Mouse (Mus musculus) cerebellum, postnatal 25 days (tissue): ENCODE data around the gene Hacd1.

Experiments
- DNase-seq, 2 experiments: peaks; one replicate each; pipeline ENCODE4 v3.0.0; 2021; ENCODE audit warnings: mixed read lengths in 2 of 2

The Hacd1 gene

DNA sequence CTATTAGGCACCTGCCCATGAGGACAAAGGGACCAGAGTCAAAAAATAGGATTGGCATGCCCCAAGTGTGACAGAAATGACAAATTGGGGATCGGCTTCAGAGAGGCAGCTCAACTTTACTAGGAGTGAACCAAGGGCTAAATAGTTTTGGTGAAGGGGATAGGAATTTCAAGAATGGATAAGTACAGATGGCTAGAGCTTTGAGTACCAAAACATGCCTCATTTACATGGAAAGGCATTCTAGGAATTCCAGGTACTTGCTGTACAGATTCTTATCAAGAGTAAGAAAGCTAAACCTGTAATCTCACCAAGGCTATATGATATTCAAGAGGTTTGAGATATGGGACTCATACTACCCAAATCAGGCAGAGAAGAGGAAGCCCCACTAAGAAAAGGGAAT is 95.8 kb downstream of the Hacd1 start:
- no peak for DNase-seq

DNA sequence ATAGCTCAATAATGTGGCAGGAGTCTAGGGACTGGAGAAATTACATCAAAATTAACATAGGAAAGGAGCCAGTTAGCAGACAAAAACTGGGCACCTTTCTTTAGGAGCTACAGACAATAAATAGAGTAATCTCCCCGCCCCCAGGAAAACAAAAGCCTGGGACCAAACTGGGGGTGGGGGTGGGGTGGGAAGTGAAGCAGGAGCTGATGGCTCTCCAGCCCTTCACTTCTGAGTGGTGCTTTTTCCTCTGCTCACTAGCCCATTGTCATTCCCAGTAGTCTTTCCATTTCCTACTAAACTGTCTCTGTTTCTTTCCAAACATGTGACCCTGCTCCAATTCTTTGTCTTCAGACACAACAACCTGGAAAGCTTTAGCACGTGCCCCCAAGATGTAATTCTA is 99.5 kb downstream of the Hacd1 start:
- no peak for DNase-seq

DNA sequence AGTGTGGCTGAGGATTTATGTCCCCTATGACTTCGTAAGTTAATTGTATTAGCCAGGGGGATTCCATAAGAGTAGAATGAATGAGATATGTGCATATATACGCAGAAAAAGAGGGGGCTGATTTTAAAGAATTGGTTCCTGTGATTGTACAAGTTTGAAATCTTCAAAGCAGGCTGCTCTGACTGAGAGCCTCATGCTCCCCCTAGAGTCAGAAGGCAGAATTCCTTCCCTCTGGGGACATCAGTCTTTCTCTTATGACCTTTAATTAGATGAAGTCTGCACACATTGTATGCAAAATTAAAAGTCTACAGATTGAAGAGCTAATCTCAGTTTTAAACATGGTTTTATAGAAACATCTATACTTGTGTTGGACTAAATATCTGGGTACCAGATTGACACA is 117.8 kb downstream of the Hacd1 start:
- peak in 1 of 2 experiments; percentile 5 for DNase-seq

DNA sequence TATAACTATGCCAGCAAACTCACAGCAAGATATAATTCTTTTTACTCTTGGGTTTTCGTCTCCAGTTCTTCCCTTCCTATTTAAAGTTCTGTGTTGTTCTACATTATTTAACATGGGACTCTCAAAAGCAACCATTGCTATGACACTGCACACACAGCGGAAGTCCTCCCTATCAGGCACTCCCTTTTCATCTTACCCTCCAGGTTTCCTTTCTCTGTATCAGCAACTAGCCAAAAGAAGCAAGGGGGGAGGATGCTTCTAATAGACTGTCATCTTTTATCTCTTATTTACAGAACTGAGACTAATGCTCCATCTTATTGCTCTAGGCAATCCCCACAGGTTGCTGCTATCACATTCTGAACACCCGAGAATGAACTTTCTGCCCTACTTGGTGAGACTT is 120.6 kb downstream of the Hacd1 start:
- no peak for DNase-seq

DNA sequence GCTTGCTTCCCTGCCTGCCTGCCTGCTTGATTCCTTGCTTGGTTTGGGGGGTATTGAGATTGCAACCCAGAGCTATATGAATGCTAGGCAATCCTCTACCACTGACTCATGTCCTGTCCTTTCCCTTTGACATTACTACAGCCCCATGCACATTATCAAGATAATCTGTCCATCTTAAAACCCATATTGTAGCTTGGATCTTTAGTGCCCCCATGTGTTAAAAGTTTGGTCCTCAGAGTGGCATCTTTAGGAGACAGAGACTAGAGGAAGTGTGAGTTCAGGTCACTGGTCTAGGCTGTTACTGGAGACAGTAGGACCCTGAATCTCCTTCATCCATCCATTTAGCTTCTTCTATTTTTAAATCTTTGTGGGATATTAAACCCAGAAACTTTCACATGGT is 123.7 kb downstream of the Hacd1 start:
- no peak for DNase-seq

DNA sequence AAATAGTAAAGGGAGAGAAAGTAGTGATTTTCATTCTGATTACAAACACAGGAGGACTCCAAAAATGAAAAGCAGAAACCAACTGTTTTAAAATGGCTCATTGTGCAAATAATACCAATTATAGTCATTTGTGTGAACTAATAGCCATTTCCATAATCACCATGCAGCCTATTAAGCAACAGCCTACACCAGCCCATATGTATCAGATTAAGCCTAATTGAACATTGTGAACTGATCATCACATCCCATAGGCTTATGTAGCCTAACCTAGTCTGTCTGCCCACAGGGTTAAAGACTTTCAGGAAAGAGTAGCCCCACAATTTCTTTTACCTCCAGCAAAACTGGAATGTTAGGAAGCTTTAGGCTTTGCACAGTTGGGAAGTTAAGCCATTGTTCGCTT is 125.2 kb downstream of the Hacd1 start:
- DNase-seq, result no peak

DNA sequence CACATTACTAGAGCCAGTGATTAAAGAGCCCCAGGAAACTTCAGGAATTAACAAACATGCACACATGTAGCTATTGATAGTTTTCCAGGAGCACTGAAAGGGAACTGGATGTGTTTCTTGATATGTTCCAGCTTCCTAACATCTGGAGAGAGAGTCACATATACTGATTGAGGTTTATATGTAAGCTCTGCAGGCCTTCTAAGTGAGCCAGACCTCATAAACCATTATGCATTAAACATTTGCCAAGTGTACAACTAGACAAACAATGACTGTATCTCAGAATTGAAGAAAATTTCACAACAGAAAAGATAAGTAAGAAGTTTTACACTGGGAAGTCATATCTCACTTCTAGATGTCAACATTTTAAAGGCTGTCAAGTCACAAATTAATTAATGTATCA is 167.4 kb downstream of the Hacd1 start:
- no peak for DNase-seq

DNA sequence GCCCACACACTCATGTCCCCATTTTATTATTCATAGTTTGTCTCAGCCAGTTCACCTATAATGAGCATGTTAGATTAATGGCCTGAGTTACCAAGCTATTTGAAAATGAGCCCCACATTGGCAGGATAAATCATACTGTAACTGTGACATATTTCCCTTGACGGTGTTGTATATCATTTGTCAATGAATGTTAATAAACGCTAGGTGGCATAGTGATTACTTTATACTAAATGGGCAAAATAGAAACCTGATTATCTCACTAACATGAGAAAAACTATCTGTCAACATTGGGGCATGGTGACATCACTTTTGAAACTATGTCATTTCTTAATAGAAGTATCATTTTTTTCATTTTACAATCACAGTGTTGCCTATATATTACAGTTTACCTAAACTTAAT is 198.5 kb downstream of the Hacd1 start:
- no peak for DNase-seq

DNA sequence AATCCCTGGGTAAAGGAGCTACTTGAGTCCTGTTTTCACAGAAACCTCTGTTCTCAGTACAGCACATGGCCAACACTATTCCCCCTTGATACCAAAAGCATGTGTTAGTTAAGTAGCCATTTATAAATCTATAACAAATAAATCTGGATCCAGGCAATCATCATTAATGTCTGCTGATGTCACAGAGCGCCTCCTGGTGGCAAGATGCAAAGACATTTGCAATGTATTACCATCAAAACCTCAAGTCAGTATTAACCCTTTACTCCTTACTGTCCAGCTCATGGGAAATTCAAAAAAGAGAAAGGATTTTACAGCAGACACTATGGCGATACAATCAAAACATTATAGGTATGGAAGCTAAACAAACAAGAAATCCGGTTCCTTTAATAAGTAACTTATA is 200.4 kb downstream of the Hacd1 start:
- no peak for DNase-seq

DNA sequence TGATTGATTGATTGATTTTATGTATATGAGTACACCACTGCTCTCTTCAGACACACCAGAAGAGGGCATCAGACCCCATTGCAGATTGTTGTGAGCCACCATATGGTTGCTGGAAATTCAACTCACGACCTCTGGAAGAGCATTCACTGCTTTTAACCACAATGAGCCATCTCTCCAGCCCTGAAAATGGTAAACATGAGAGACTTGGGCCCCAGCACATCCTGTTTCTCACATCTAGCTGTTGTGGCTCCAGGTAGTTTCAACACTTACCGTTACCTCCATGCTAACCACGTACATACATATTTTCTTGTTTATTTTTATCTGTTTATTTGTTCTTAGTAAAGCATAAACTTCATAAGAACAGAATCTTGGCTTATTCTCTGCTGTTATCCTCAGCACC is 219.6 kb downstream of the Hacd1 start:
- no peak for DNase-seq

DNA sequence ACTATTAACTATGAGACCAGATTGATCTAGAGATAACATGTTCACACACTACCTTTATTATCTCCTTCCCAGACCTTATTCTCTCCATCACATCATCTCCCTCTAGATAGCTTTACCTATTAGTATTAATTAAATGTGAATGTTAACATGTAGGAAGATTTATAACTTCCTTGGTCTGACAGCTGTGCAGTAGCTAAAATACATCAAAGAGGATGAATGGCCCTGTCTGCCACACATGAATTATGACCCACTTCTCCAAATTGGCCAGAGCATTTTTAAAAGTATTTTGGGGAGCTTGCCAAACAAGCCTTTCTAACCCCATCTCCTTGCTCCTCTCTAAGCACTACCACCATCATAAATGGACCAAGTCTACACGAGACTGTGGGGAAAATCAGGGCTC is 220.9 kb downstream of the Hacd1 start:
- DNase-seq, result no peak

DNA sequence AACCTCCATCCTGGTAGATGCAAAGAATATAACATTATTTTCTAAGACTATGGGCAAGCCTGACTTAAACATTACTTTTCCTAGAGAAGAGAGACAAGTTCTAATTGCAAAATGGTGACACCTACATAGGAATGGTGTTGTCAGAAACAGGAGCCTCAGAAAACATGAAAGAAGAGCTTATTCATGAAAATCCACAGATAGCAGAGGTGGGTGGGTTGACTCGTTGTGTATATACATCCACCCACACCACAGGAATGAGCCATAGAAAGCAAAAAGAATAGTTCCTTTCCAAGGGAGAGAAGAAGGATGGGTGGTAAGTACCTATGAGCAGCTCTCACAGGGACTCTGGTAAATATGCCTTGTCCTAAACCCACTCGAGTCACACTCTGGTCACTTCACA is 239.3 kb downstream of the Hacd1 start:
- DNase-seq, result no peak

DNA sequence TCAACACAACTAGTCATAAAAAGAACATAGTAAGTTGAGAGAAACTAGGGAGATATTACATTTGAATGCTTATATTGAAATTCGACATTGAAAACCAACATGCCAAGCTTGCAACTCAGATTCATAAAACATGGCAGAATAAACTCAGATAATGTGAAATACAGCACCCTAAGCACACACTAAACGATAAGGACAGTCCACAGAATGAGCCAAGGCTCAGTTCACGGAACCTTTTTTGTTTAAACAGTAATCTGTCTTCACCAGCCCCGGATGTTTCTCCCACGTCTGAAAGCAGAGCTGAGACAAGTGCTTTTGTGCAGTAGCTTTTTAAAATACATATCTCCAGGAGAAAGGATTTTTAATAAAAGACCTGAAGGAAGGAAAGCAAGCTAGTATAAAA is 247.3 kb downstream of the Hacd1 start:
- DNase-seq, result no peak

DNA sequence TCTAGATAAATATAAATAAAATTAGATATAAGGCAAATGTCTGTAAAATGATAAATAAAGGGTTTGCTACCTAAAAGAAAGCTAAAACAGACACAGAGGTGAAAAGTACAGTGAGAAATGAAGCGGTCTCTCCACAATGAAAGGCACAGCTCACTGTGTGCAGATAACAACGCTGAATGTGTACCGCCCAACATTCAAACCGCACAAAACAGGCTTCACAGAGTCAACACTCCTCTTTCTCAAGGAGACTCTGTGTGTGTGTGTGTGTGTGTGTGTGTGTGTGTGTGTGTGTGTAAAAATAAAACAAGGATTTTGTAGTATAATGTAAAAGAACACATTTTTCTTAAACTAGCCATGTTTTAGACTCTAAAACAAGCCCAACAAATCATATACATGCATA is 247.9 kb downstream of the Hacd1 start:
- no peak for DNase-seq

DNA sequence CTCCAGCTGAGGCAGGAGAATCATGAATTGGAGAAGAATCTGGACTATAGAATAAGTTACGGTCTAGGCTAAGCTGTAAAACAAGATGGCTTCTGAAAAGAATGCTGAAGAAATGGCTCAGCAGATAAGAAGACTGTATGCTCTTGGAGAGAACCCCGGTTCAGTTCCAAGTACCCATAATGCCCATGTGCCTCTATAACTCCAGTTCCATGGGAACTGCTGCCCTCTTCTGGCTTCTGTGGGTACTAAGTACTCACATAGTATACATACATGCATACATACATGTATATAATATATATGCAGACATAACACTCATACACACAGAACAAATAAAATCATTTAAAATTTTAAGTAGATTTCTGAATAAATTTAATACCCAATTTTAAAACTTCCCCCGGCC is 249.8 kb downstream of the Hacd1 start:
- no peak for DNase-seq

DNA sequence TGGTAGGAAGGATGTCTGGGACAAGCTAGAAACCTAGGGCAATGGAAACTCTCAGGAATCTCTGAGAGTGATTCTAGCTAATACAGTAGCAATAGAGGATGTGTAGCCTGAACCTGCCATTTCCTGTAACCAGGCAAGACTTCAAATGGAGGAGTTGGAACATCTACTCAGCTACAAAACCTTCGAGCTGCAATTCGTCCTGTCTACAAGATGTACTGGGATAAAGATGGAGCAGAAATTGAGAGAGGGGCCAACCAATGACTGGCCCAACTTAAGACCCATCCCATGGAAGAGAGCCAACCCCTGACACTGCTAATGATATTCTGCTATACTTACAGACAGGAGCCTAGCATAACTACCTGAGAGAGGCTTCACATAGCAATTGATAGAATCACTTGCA is 255.3 kb downstream of the Hacd1 start:
- no peak for DNase-seq
